Mouse (Mus musculus): ENCODE measurements around the gene Aamdc.

DNA sequence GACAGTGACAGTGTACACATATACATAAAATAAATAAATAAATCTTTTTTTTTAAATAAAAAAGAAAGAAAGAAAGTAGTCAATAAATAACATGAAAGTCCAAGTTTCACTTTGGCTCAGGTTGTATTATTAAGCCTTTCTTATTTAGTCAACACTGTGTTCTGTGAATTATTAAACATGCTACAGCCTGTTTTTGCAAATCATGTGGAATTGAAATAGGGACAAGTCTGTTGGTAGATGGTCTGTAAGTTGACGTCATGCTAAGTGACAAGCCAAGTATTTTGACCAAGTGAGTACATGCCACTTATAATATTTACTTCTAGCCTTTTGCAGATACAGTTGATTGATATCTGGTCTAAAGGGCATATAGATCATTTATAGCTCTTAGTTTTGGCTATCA, 43.4 kb upstream of the Aamdc start:
- TF ChIP-seq HCFC1 (IDR thresholded peaks at IDR 0.05; ENCODE audit: borderline replicate concordance, insufficient read depth, low read length) (no peak), ZNF384 (IDR thresholded peaks at IDR 0.05; ENCODE audit: low read depth, low read length) (no peak)

Measured in ES-E14 (cell line).